Mouse (Mus musculus) liver, embryonic 14.5 days (tissue): Measurements from ENCODE around the gene Kirrel3. TPM values are rescaled to one million over a fixed set of nuclear protein-coding genes. Genes with fewer than 3 reads are reported as not detected.

Experiments used
- ATAC-seq: fragments of 200-750 bp; cut with Nextera tagmentation; 2 replicates; pipeline ENCODE4 v1.8.0; 2017; ENCODE audit warnings: moderate number of reproducible peaks, mild to moderate bottlenecking, moderate library complexity; ENCODE audit not compliant: insufficient read depth
- DNase-seq, 3 experiments: peaks; one replicate each; pipeline ENCODE4 v3.0.0-alpha.2; 2012 to 2013; ENCODE audit warnings: low read depth in 3 of 3, low spot score in 3 of 3
- H3K27ac ChIP-seq: fragments of 300-500 bp; sonication (generic); 2 replicates; pipeline ENCODE4 v1.5.1; 2014; ENCODE audit warnings: moderate library complexity, mild to moderate bottlenecking, control low read depth, inconsistent platforms
- H3K27me3 ChIP-seq: fragments of 300-500 bp; sonication (generic); 2 replicates; pipeline ENCODE4 v1.6.1; 2014; ENCODE audit warnings: mild to moderate bottlenecking, low read length, moderate library complexity; ENCODE audit not compliant: control insufficient read depth, insufficient read depth
- H3K36me3 ChIP-seq: fragments of 300-500 bp; sonication (generic); replicated peaks from 2 replicates; pipeline ENCODE4 v1.6.1; 2014; ENCODE audit warnings: low read depth; ENCODE audit not compliant: control insufficient read depth, insufficient read depth
- H3K4me1 ChIP-seq, 2 experiments: fragments of 200-500 bp in 1 of 2; fragments of 300-500 bp in 1 of 2; sonication (generic) in 1 of 2; replicated peaks; 2 replicates each; pipeline ENCODE4 v1.6.1; 2012 to 2014; ENCODE audit warnings: antibody characterized with exemption in 1 of 2, inconsistent platforms in 1 of 2, low read length in 1 of 2; ENCODE audit not compliant: control insufficient read depth in 2 of 2, insufficient read depth in 2 of 2
- H3K4me2 ChIP-seq: fragments of 300-500 bp; sonication (generic); 2 replicates; pipeline ENCODE4 v1.6.1; 2014; ENCODE audit warnings: low read depth, mild to moderate bottlenecking, control low read depth, moderate library complexity
- H3K4me3 ChIP-seq, 2 experiments: fragments of 200-500 bp in 1 of 2; fragments of 300-500 bp in 1 of 2; sonication (generic) in 1 of 2; 2 replicates each; pipeline ENCODE4 v1.5.1; 2012 to 2014; ENCODE audit warnings: low read depth in 2 of 2, low read length in 2 of 2, mild to moderate bottlenecking in 2 of 2, control low read depth in 1 of 2, inconsistent platforms in 1 of 2, moderate library complexity in 1 of 2; ENCODE audit not compliant: insufficient read depth in 1 of 2
- H3K9ac ChIP-seq: fragments of 300-500 bp; sonication (generic); replicated peaks from 2 replicates; pipeline ENCODE4 v1.6.1; 2014; ENCODE audit warnings: mild to moderate bottlenecking, control low read depth, moderate library complexity
- H3K9me3 ChIP-seq: fragments of 300-500 bp; sonication (generic); 2 replicates; pipeline ENCODE4 v1.6.1; 2016; ENCODE audit warnings: low read length, mixed read lengths; ENCODE audit not compliant: control insufficient read depth
- CTCF ChIP-seq: IDR thresholded peaks from 2 replicates; pipeline ENCODE4 v1.5.1; 2016; ENCODE audit warnings: antibody characterized with exemption, low read depth, control low read depth
- EP300 ChIP-seq: IDR thresholded peaks from 2 replicates; pipeline ENCODE4 v1.6.1; 2016; ENCODE audit warnings: antibody characterized with exemption, low read depth
- WGBS: fragments of 180-500 bp; shearing (Covaris S2); extraction: QIAGEN DNeasy Blood & Tissue Kit; methylation state at CpG from one replicate; pipeline ENCODE4 v1.1.7; 2014; ENCODE audit not compliant: insufficient replicate concordance; 5-methylcytosine and 5-hydroxymethylcytosine counted together
- polyA plus RNA-seq, 2 experiments: library from polyadenylated mRNA; depleted of rRNA in 1 of 2; stranded (reverse) in 1 of 2; unstranded in 1 of 2; fragments of >200 nt; fragmentation: Nextera tagmentation in 1 of 2; extraction: Ambion mirVana in 1 of 2; gene quantifications; 2 replicates each; pipeline versions ENCODE4 v1.2.1 to v1.2.3; 2012 to 2014

The Kirrel3 gene
- polyA plus RNA-seq, 2 experiments, result 0.08 TPM; not detected in 1

DNA sequence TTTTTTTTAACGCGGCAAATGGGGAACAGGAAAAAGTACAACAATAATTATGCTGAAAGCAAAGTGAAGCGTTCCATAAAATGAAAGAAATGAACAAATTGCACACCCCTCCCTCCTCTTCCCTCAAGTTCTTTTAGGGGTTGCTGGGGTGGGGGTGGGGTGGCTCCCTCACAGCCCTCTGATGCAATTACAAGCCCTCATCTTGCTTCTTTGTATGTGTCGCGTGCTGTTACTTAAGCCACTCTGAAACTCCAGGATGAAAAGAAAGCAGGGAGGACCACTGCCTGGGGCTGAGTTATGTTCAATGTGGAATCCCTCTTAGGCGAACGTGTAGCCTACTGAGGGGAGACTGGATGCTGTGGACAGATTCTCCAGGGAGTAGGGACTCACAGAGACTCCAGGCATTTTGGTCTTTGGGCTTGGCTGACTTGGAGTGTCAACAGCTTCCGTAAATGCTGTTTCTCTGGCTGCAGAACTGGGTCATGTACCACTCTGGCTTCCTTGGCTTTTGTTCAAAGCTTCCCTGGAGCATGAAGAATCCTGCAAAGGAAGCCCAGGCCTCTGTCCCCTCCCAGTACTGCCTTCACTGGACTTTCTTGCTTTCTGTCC is 72.7 kb downstream of the Kirrel3 start:
- TF ChIP-seq CTCF, result no peak
- TF ChIP-seq EP300, result no peak
- no peak overlapping the region for H3K27ac ChIP-seq
- 54% methylated on average over 8 of the region's 8 CpGs for WGBS
- no peaks in the 10 kb centered on the region for H3K36me3 ChIP-seq
- H3K9ac ChIP-seq, result no peak overlapping the region
- H3K4me2 ChIP-seq, result no peak overlapping the region
- DNase-seq, result no peak
- no peaks in the 10 kb centered on the region for H3K9me3 ChIP-seq
- no peak overlapping the region for H3K4me3 ChIP-seq
- H3K4me1 ChIP-seq, result no peaks in the 10 kb centered on the region
- H3K27me3 ChIP-seq, result no peaks in the 10 kb centered on the region
- no peak for ATAC-seq

- Histone ChIP-seq H3K4me2 (no peak overlapping the region), H3K36me3 (no peaks in the 10 kb centered on the region), H3K27ac (no peak overlapping the region), H3K4me3 (no peak overlapping the region), H3K4me1 (no peaks in the 10 kb centered on the region), H3K27me3 (no peaks in the 10 kb centered on the region), H3K9me3 (no peaks in the 10 kb centered on the region), H3K9ac (no peak overlapping the region)
- no peak for TF ChIP-seq CTCF
- TF ChIP-seq EP300, result no peak
- WGBS, result 68% methylated on average over 9 of the region's 9 CpGs
- ATAC-seq, result no peak
- DNase-seq, result no peak
These were observed 73.4 kb downstream of the Kirrel3 start for GRCm38 (mm10) chr9:34559102-34559501.

DNA sequence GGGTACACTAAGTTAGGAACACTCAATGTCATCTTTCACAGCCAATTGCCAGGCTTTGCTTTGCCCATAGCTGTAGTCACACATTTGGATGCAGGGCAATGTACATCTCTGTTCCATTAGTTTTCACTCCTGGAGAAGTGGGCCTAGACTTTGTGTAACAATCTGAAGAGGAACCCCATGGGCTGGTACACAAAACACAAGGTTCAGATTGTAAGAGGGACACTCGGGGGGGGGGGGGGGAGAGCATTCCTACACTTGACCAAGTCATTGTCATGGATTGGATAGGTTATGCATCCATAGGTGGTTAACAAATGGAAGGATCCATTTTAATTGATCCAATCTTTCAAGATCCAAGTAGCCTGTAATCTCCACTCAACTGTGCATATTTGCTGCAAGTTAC is 75.6 kb downstream of the Kirrel3 start:
- H3K36me3 ChIP-seq, result no peaks in the 10 kb centered on the region
- no peaks in the 10 kb centered on the region for H3K4me1 ChIP-seq
- TF ChIP-seq EP300 (no peak), CTCF (no peak)

DNA sequence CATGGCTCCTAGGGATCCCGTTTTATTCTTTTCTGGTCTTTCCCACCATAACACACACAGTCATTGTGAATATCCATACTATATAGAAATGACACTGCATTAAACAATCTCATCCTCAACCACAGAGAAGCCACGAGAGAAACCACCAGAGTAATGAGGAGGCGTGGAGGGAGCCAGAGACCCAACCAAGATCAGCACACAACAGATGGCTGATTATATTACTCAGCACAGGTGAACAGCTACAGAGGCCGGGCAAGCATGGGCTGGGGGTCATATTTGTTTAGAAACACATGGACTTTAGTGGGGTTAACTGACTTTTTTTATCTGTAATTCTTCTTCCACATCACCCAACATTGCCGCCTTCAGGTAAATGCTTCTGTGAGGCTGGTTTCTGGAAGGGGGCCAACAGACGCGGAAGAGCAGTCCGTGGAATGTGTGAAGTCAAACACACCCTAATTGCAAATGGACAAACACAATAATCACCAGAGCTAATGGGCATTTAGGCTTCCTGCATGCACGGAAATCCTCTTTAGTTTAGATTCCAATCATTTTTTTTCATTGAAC is 76.8 kb downstream of the Kirrel3 start:
- no peaks in the 10 kb centered on the region for H3K9me3 ChIP-seq
- H3K4me1 ChIP-seq, result no peaks in the 10 kb centered on the region
- no peak overlapping the region for H3K4me3 ChIP-seq
- TF ChIP-seq EP300 (no peak), CTCF (no peak)
- WGBS, result 55% methylated on average over 9 of the region's 9 CpGs
- no peaks in the 10 kb centered on the region for H3K27me3 ChIP-seq
- no peak overlapping the region for H3K27ac ChIP-seq
- no peak for ATAC-seq
- no peak for DNase-seq
- H3K9ac ChIP-seq, result no peak overlapping the region
- H3K4me2 ChIP-seq, result no peak overlapping the region
- H3K36me3 ChIP-seq, result no peaks in the 10 kb centered on the region

More for the DNA sequence above, 75.6 kb downstream of the Kirrel3 start:
- Histone ChIP-seq H3K9ac (no peak overlapping the region), H3K9me3 (no peaks in the 10 kb centered on the region), H3K27me3 (no peaks in the 10 kb centered on the region), H3K4me2 (no peak overlapping the region), H3K27ac (no peak overlapping the region), H3K4me3 (no peak overlapping the region)
- no peak for ATAC-seq
- 44% methylated on average over 1 of the region's 1 CpGs for WGBS
- no peak for DNase-seq

- H3K27me3 ChIP-seq, result no peaks in the 10 kb centered on the region
- ATAC-seq (no peak), DNase-seq (no peak)
- no peak overlapping the region for H3K27ac ChIP-seq
- no peaks in the 10 kb centered on the region for H3K9me3 ChIP-seq
- H3K9ac ChIP-seq, result no peak overlapping the region
- H3K4me2 ChIP-seq, result no peak overlapping the region
- WGBS, result 52% methylated on average over 4 of the region's 4 CpGs
- no peaks in the 10 kb centered on the region for H3K36me3 ChIP-seq
- no peak for TF ChIP-seq EP300
- TF ChIP-seq CTCF, result no peak
- H3K4me3 ChIP-seq, result no peak overlapping the region
- H3K4me1 ChIP-seq, result no peaks in the 10 kb centered on the region
These were observed 88.2 kb downstream of the Kirrel3 start for GRCm38 (mm10) chr9:34573906-34574305.
